Mouse (Mus musculus) urinary bladder, postnatal 36 days (tissue): ENCODE measurements around the gene Grm1.

ENCODE experiments used
- DNase-seq, 2 experiments: peaks; one replicate each; pipeline ENCODE4 v3.0.0; 2022; ENCODE audit warnings: low spot score in 2 of 2, mixed read lengths in 1 of 2

Gene Grm1

DNA sequence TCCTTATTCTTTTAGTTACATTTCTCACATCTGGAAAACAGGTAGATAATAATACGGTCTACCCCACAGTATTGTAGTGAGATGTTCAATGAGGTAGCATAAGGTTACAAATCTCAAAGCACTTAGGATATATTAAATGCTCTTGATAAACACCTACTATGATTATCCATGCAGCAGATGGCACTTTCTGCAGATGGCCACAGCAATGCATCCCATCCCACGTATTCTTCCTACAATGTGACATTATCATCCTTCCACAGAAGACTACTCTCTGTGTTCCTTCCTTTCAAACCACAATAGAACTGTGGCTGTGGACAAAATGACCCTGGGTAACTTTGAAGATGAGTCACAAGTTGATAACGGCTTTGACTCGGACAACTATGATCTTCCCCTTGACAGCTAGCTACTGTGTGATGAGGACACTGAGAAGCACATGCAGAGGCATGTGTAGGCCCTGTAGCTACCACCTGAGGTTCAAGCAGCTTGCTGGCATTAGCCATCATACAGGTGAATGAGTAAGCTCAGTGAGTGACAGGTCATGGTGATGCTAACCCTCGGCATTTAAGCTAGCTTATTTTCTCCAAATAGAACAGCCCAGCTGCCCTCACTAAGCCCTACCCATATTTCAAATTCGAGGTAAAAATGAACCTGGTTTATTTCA lies 117.5 kb downstream of the Grm1 start:
- no peak for DNase-seq

DNA sequence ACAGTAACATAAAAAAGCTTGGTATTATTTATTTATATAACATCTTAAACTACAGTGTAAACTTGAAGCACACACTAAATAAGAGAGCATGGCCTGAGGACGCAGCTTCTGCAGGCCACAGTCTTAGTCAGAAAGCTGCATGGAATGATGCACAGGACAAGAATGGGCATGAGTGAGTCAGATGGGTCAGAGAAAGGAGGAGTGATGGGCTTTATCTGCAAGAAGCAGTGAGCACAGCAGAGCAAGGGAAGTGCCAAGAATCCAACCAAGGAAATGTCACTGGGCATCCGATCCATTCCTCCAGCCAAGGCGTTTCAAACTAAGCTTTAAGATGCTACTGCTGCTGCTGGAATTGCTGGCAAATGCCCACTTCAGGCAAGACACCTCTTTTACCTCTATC lies 131.6 kb downstream of the Grm1 start:
- DNase-seq, result no peak

- DNase-seq, result no peak
Observed at GRCm38 (mm10) chr10:10949172-10949571, 133.0 kb downstream of the Grm1 start.

- no peak for DNase-seq
Observed at GRCm38 (mm10) chr10:10947531-10947930, 134.6 kb downstream of the Grm1 start.

DNA sequence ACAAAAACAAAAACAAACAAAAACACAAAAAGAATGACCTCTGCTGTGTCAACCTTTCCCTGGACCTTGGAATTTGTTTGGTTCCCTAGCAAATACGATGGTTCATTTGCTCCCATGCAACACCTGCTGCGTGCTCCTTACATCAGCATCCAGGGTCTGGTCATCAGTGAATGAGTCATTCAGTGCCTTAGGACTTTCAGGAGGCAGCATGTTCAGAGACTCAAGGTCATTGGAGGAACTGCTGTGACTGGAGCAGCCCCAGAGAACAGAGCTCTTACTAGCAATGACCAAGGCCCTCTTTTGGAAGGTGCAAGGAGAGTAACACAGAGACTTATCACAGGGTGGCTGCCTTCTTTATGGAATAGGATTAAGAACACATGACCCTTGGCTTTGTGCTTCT lies 138.2 kb downstream of the Grm1 start:
- no peak for DNase-seq

GRCm38 (mm10) chr10:10942248-10942647 lies 139.9 kb downstream of the Grm1 start:
- DNase-seq, result no peak

DNA sequence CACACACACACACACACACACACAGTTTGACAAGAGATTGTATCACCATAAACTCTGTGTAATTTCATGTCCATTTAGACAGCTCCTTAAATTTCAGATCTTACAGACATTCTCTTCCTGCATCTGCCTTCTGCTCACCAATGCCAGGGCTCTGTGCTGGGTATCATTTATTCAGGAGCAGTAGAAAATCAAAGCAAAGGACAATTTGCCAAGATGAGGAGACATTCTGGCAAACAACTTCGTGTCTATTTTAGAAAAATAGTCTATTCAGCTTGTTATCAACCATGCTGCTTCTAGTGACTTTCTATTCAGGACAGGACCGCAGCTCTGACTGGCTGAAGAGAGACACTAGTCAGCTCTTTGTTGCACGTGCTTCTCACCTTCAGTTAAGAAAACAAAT lies 146.3 kb downstream of the Grm1 start:
- DNase-seq, result no peak

GRCm38 (mm10) chr10:10929672-10930071 lies 152.5 kb downstream of the Grm1 start:
- DNase-seq, result no peak

GRCm38 (mm10) chr10:10928798-10929366 lies 153.3 kb downstream of the Grm1 start:
- no peak for DNase-seq

DNA sequence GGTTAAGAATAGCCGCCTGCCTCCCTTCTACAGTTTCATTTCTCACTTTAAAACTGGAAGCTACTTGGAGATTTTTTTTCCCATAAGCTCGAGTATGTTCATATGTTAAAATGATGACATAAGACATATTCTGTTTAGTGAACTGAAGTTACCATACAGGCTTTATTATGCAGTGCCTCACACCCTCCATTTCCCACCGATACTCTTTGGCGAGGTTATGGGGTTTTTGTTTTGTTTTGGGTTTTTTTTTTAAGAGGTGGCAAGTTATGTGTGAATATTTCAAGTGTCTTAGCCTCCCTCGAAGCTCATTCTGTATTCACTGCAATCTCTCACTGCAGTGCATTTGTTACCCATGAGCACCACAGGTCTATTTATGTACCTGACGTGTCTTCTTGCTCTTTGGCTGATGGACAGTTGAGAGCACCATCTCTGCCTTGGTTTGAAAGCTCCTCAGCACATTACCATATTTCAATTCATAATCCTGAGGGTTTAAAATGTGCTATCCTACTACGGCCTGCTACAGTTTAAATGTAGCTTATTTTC lies 164.2 kb downstream of the Grm1 start:
- DNase-seq, result no peak

GRCm38 (mm10) chr10:10913621-10914020 lies 168.5 kb downstream of the Grm1 start:
- DNase-seq, result no peak

GRCm38 (mm10) chr10:10890221-10890620 lies 191.9 kb downstream of the Grm1 start:
- DNase-seq, result no peak

- DNase-seq, result no peak
Observed at GRCm38 (mm10) chr10:10888521-10888920, 193.6 kb downstream of the Grm1 start.

- DNase-seq, result no peak
Observed at GRCm38 (mm10) chr10:10884992-10885391, 197.2 kb downstream of the Grm1 start.

DNA sequence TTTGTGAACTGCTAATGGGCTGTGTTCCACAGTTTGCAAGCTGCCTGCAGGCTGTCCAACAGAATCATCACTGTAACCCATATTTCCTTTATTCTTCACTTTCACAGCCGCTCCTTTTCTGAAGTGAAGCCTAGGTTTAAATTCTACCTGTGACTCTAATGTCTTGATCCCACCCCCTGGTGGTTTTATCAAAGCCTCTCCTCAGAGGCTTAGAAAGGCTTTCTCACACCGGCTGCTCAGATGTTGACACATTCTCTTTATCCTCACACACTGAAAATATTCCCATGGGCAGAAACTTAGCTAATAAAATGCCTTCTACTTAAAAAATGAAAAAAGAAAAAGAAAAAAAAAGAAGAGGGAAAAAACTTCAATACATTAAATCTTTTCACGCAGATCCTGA lies 210.0 kb downstream of the Grm1 start:
- no peak for DNase-seq

GRCm38 (mm10) chr10:10870271-10870670 lies 211.9 kb downstream of the Grm1 start:
- DNase-seq, result no peak

- DNase-seq, result no peak
Observed at GRCm38 (mm10) chr10:10866278-10866677, 215.9 kb downstream of the Grm1 start.

DNA sequence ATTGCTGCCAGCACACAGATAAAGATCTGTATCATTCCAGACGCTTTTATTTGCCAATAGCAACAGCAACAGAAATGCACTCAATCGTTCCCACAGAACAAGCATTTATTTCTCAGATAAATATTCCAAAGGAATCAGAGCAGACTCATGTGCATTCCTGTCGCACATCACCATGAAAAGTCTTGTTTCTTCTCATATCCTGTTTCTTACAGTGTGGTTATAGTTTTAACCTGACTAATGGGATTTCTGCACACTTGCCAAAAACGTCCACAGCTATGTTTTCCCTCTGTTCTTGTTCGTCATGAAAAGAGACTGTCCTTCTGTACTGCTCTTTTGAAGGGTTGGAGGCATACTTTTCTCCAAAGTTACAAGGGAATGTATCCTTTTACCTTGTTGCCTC lies 217.4 kb downstream of the Grm1 start:
- DNase-seq, result no peak

DNA sequence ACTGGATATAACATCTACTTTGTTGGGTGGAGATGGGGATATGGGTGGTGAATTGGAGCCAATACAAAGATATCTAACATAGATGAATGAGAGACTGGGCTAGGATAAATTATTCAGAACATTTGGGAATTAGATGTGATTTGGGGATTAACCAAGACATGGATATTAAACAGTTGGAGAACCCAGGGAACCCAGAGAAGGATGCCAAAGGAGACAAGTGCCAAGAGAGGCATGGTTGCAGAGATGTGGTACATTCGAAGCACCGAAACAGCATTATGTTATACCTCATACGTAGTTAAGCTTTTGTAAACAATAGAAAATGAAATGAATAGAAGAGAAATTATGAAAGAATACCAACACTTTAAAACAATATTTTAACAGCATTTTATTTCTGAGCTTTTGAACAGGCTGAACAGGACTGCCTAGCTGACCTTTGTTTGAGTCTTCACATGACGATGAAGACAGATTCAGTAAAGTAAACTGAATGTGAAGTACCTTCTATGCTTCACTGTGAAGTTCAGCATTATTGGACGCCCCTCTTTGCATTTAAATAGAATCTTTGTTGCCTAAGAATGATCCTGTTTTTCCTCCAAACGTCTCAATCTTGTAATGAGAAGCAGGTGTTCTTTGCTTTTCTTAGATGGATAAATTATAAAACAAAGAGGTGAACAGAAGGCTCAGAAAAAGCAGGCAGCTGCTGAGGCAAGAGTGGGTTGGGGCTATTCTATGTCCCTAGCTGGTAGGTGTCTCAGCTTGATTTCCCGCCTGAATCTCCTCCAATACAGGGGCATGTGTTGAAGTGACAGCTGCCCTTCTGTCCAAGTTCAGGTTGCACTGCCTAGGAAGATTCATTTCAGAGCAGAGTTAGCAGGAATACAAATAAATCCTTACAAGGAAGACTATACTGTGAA lies 234.5 kb downstream of the Grm1 start:
- DNase-seq, result no peak

GRCm38 (mm10) chr10:10845059-10845685 lies 237.0 kb downstream of the Grm1 start:
- DNase-seq, result no peak

DNA sequence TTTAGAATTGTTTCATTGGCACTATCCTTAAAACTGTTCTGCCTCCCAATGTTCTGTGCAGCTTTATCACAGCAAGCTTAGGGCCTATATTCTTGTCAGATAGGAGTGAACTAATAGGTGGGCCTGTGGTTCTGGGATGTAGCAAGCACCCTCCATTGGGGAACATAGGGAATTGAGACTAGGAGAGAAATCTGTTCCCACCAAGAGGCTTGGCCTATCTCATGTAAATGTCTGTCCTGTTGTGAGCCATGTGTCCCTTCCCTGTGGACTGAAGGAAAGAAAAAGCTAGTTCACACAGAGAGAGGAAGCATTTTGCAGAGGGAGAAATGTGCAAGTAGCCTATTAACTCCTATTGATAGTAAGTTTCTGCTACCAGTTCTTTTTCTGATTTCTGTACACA lies 246.8 kb downstream of the Grm1 start:
- DNase-seq, result no peak

- DNase-seq, result no peak
Observed at GRCm38 (mm10) chr10:10834828-10835227, 247.3 kb downstream of the Grm1 start.
